Comparison of ENCODE assay signal across 9 mouse cellular contexts in genomic region chr4:131977201-131977600, GRCm38 (mm10). TPM values are rescaled to one million over a fixed set of nuclear protein-coding genes. Genes with fewer than 3 reads are reported as not detected.
DNase-seq lines count a peak whose midpoint lies in the region; ATAC-seq and TF ChIP-seq lines count a peak whose summit lies in the region.
"Had no signal": no experiment of that assay in that cellular context is flagged by ENCODE, and none has a peak within 500 bp of the region (broad histone marks: within the 10 kb centered on the region; RNA-seq: fewer than 3 reads in every experiment).

No protein-coding gene starts in this region.

- H3K9me3 ChIP-seq in liver, postnatal 0 days (ENCODE audit: low read length), result no peaks in the 10 kb centered on the region

- peak; percentile 78 for ATAC-seq in liver, postnatal 0 days

- no peak for TF ChIP-seq EP300 in liver, postnatal 0 days (IDR thresholded peaks at IDR 0.05; ENCODE audit: low read depth)

- H3K27ac ChIP-seq in liver, postnatal 0 days (ENCODE audit: low read depth), result no peak overlapping the region
- H3K27ac ChIP-seq: macrophage had no signal

- peak; percentile 90 for DNase-seq in CD4-positive, CD25-positive, alpha-beta regulatory T cell, adult 2 months (ENCODE audit: low read depth, low spot score)
- peak; percentile 81 for DNase-seq in ZHBTc4 (ENCODE audit: low read depth, low spot score)
- peak; percentile 78 to 87 for DNase-seq in cerebellum, postnatal 36 days
- DNase-seq in gastrocnemius, postnatal 36 days, result peak; percentile 56 to 66
- peak; percentile 88 for DNase-seq in kidney, postnatal 4 days
- DNase-seq in liver, postnatal 0 days, result peak; percentile 86
- peak; percentile 83 to 88 for DNase-seq in right cerebral cortex, adult 2 months (ENCODE audit: low spot score in 2 of 2)
- DNase-seq in urinary bladder, postnatal 14 days (ENCODE audit: low spot score), result peak; percentile 80

- no peak overlapping the region for H3K4me2 ChIP-seq in liver, postnatal 0 days (ENCODE audit: low read depth, low read length)

- H3K36me3 ChIP-seq in liver, postnatal 0 days (replicated peaks; ENCODE audit: insufficient read depth, low read length), result peaks cover 88% of the 10 kb centered on the region

- TF ChIP-seq CTCF in liver, postnatal 0 days (IDR thresholded peaks at IDR 0.05; ENCODE audit: low read depth), result peak; percentile 98

- no peak overlapping the region for H3K9ac ChIP-seq in liver, postnatal 0 days (replicated peaks)

- no peaks in the 10 kb centered on the region for H3K27me3 ChIP-seq in liver, postnatal 0 days (ENCODE audit: insufficient read depth, low read length)

- intact Hi-C loops in gastrocnemius, postnatal 36 days (cut with DNase I), result loop anchor here (1.0 to 10.0 kb wide), 2 partner anchors 102 to 198 kb away; no protein-coding TSS in a partner anchor

- WGBS in liver, postnatal 0 days (ENCODE audit: insufficient replicate concordance), result 24% methylated on average over 4 of the region's 4 CpGs

- no peak overlapping the region for H3K4me3 ChIP-seq in liver, postnatal 0 days (ENCODE audit: low read depth, low read length)

- no peaks in the 10 kb centered on the region for H3K4me1 ChIP-seq in liver, postnatal 0 days (ENCODE audit: insufficient read depth)

RNA-seq across cellular contexts. Expression of gene Tmem200b, which starts 55.6 kb away (rescaled TPM):
- total RNA-seq in gastrocnemius, postnatal 36 days (2021), result 1 to 10 TPM; 1.5 to 2.2 TPM
- polyA plus RNA-seq in liver, postnatal 0 days (2015; fragmentation: Nextera tagmentation; extraction: Ambion mirVana), result 0.18 and 0.31 TPM in 2 replicates
- polyA plus RNA-seq: macrophage had no signal
